Mouse (Mus musculus) left cerebral cortex, adult 8-10 months (tissue): Measurements from ENCODE around the gene Mrpl49. TPM values are rescaled to one million over a fixed set of nuclear protein-coding genes. Genes with fewer than 3 reads are reported as not detected.

Experiments
- DNase-seq, 2 experiments: peaks; one replicate each; pipeline ENCODE4 v3.0.0; 2022; ENCODE audit warnings: low spot score in 2 of 2
- total RNA-seq, 4 experiments: library from RNA; stranded (reverse); gene quantifications; 2 replicates each; pipeline ENCODE4 v1.2.4; 2022

Mrpl49 gene
- 10 to 100 TPM; 42.7 to 55.2 (median 44.9) TPM for total RNA-seq

DNA sequence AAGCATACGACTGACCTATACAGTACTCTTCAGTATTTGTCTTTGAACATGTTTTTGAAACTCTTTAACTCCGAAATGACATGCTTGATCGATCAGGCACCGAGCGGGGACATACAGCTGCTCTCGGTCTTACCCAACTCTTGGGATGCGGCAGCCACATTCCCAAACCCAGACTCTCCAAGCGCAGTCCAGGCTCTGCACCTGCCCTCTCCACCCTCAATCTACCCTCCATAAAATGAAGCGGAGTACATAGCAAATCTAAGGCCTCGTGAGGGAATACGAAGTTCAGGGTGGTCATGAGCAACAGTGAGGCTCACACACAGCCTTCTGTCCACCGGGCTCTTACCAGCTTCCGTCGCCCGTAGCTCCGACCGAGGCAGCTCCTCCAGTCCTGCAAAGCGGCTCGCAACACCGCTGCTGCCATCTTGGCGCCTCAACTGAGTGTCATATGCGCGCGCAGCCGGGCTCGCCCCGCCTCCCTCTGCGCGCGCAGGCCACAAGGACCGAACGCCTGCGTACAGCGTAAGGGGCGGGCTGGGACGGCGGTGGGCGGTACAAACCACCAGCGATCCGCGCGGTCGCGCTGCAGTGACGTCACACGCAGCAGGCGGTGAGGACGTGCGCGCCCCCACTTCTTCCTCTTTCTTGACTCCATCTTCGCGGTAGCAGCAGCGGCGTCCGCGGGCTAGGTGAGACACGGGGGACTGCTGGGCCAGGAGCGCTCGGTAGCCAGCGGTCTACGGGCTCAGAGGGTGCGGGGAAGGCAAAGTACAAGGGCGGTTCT is at the start of gene Mrpl49, which contains the start of gene Fau:
Mrpl49 (minus strand) TSS at position 473 of the 784 bp plus-strand sequence.
Fau (plus strand) TSS at position 532 of the 784 bp plus-strand sequence.
- peak; percentile 97 to 99 for DNase-seq

DNA sequence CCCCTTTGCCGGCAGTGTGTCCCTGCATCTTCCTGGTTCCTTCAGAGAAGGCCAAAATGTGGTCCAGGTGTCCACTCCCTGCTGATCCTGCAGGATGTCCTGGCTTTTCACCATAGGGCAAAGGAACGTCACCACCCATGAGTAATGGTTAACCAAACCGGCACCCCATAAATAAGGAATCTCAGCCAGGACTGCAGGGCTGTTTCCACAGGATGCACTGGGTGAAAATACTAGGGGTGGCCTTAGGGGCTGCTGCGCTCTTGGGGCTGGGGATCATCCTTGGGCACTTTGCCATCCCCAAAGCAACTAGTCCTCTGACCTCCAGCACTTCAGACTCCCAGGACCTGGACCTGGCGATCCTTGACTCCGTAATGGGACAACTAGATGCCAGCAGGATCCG is 48.0 kb upstream of the Mrpl49 start, which contains the start of gene Naaladl1:
Naaladl1 (plus strand) TSS at position 197 of the 400 bp plus-strand sequence.
- no peak for DNase-seq

DNA sequence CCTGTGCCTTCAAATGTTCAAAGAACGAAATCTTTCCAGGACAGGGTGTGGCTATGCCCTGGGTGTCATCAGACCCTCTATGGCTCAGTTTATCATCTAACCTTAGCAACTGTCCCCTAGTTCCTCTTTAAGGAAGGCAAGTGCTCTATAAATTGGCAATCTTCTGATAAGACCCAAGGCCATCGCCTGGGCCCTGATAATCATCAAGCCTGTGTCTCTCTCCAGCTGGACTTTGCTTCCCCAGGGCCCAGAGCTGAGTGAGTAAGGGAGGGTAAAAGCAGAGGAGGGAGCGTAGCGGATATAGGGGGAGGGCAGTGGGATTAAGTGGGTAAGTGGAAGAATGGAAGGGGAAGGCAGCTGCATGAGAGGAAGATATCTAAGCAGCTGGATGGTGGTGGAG is 46.9 kb upstream of the Mrpl49 start:
- DNase-seq = no peak

DNA sequence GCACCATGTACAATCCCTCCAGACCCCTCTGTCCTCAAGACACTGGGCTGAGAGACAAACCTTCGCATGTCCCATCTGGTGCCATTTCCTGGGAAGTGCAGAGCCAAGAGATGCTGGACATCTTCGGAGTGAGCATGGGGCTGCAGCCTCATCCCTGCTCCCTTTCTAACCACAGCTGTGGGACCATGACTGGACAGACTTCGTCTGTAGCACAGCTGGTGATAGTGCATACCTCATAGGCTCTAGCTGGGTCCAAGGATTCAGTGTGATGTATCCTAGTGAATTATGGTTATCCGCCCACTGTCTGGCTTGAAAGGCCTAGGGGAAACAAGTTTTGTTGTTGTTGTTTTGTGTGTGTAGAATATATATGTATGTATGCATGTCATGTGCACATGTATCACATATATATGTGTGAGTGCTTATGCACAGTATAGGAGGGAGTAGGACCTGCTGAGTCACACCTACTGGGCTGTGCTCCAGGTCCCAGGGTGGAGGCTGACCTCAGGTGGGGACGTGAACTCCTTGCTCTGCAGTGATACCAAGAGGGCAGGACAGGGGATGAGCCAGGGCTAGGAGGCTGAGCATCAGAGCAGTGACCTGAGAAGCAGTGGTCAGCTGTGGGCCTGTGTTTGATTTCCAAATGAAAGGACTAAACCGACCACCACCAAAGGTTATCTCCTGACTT is 44.7 kb upstream of the Mrpl49 start:
- no peak for DNase-seq

DNA sequence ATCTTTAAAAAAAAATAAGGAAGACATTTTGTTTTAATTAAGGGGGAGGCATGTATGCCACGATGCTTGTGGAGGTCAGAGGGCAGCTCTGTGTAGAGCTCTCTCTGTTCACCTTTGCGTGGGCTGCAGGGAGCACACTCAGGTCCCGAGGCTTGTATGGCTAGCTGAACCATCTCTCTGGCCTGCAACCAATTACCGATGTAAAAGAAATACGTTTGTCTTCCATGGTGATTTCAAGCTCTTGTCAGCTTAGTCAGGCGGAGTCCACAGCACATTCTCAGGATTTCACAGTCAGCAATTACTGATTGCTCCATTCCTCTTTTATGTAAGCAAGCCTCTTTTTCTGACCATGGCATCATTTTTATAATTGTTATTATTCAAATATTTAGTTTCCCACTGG is 43.6 kb upstream of the Mrpl49 start:
- no peak for DNase-seq

DNA sequence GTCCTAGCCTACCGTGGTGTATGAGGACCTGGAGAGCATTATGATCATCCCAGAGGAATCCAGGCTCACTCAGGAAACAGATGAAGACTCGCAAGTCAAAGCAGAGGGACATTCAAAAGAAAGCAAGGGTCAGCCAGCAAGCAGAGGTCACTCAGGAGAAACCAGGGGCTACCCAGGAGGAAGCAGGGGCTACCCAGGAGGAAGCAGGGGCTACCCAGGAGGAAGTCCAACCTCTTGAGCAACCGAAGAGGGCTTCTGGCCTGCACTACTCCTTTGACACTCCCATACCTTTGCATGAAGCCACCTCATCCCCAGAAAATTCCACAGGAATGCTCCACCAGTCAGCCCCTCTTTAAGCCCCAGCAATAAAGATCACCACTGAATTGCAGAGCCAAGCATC is 40.3 kb upstream of the Mrpl49 start:
- no peak for DNase-seq

DNA sequence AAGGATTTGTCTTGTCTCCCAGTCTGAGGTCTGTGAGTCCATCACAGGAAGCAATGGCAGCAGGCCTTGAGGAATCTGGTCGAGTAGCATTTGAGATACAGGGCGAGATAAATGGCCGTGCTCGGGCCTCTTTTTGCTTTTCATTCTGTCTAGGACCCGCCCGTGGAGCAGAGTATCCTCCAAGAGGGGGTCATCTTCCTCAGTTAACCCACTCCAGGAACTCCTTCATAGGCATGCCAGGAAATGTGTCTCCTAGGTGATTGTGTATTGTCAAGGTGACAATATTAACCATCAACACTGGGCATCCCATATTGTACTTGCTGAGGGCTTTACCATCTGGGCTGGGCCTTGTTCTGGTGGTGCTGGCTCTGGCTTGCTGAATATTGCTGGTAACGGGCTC is 36.5 kb upstream of the Mrpl49 start, which contains the start of gene AC131692.1:
AC131692.1 (plus strand) TSS at position 301 of the 400 bp plus-strand sequence.
- no peak for DNase-seq

DNA sequence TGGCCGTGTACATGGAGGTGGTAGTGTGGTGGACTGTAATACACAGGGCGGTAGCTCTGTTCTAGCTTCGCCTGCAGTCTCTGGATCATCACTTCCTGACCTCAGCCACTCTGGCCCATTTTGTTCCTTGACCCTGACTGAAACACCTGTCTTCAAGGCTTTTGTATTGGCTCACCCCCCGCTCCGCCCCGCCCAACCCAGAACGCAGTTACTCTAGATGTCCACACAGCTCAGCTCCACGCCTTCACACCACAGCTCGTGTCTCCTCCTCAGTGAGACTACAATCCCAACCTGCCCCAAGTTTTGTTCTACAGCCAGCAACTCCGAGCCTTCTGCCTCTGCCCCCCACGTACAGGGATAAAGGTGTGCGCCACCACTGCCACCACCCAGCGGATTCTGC is 31.3 kb upstream of the Mrpl49 start:
- DNase-seq = no peak

DNA sequence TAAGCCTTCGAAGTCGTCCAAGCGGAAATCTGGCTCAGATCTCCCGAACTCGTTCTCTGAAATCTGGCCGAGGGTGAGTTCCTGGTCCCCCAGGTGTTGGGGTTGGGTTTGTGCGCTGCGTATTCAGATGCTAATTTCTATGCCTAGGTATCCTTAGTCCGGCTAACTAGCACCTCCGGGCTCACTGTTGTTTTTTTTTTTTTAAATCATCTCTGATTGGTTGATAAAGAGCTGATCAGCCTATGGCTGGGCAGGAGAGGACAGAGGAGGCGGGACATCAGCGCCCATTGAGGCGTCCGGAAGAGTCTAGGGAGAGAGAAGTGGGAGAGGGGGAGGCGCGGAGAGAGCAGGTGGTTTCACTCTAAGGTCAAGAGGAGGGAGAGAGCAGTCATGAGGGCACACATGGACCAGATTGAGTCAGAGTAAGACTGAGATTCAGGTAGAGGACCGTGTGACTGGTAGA is 27.9 kb upstream of the Mrpl49 start:
- no peak for DNase-seq

DNA sequence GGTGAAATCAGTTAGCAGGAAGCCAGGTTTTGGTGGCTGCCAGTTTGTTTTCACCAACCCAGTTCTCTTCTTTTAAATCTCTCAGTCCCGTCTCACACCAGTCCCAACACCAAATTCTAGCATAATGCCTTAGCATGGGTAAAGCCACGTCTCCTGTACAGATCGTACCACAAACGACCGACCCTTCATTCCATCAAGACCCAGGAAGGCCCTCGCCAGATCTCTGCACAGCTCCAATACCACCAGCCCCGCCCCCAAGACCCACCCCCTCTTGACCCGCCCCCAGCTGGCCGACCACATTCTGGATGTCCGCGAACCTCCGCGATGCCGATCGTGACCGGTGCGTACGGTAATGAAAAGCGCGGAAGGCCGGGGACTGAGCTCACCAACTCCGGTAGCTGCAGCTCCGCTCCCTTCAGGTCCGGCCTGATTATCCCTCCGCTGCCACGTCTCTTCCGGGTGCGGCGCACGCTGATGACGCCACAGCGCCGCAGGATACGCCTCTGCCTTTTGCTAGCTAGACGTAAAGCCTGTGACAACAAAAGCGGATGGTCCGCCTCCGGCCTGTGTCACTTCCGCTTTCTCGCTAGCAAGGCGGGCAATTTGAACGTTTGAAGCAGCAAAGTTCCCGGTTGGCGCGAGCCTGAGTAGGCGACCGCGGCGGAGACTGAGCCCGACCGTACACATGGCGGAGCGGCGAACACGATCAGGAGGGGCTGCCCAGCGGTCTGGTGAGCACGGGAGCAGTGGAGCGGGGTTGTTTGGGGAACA is 27.1 kb upstream of the Mrpl49 start, which contains the start of the genes Zfpl1 and Cdca5:
Zfpl1 (minus strand) TSS at position 479 of the 771 bp plus-strand sequence.
Cdca5 (plus strand) TSS at position 506 of the 771 bp plus-strand sequence.
- DNase-seq = peak; percentile 97 to 98

DNA sequence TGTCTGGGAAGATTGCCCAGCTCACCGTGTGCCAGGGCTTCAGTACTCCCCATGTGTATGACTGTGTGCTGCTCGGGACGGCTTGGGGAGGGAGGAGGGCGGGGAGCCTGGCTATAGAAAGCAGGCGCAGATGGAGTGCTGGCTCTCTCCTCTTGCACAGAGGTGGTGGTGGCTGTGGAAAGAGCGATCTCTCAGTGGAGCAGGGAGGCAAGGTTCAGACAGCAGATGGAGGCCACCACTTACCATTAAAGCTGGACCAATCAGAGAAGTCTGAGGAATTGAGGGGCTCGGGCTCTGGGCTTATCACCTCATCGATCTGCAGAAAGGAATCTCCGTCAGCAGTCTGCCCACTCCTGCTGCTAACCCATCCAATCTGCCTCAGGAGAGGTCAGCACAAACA is 24.6 kb upstream of the Mrpl49 start, which contains the start of gene Gm28374:
Gm28374 (minus strand) TSS at position 101 of the 400 bp plus-strand sequence.
- no peak for DNase-seq

DNA sequence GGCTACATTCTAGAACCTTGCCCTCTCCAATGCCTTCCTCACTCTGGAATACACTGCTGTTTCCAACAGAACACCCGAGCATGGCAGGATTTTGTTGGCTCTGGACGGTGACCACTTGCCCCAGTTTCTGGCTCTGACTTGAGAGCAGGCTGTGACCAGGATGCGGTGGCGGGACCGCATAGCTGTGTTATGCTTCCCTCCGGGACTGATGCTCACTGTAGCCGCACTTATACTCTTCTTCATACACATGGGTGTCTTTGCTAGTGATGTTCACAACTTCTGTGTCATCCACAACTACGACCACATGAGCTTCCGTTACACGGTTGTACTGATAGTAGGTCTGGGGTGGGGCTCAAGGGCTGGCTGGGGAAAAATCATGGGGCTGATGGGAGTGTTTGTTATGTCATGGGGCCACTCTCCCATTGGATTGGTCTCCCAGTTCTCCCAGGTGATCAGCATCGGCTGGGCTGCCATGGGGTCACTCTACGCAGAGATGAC is 22.4 kb upstream of the Mrpl49 start, which contains the start of gene Tmem262:
Tmem262 (plus strand) TSS at position 51 of the 498 bp plus-strand sequence.
- DNase-seq = no peak

DNA sequence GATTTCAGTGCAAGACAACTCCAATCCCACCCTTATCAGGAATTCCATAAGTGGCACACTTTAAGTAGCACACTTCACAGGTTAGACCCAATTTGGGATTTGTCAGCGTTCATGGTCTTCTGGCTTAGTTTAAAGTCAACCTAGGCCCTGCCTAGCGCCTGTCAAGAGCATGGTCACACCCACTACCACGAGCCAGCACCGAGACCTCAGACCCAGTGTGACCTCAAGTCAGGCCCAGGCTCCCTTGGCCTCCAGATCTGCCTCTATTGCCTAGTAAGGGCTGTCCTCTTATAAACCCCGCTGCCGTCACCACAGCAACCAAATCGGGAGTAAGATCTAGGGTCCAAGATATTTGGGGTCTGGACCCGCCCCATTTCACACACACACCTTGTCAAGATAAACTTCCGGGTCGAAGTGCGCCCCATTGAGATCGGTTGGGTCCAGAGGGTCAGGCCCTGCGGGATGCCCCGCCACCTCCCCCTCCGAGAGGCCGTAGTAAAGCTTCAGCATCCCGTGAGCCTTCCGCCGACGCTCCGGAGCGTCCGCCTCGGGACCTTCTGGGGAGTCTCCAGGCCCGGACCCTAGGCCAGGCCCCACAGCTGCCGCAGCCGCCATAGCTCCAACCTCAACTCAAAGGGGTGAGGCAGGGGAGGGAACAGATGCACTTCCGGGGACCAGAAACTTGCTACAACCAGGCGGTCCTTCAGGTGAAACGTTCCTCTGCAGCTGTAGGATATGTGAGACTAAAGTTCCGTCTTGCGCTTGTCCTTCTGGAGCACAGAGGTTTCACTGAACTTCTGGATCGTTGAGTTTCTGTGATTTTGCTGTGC is 19.2 kb upstream of the Mrpl49 start, which contains the start of gene Vps51:
Vps51 (minus strand) TSS at position 668 of the 830 bp plus-strand sequence.
- peak; percentile 79 to 82 for DNase-seq

DNA sequence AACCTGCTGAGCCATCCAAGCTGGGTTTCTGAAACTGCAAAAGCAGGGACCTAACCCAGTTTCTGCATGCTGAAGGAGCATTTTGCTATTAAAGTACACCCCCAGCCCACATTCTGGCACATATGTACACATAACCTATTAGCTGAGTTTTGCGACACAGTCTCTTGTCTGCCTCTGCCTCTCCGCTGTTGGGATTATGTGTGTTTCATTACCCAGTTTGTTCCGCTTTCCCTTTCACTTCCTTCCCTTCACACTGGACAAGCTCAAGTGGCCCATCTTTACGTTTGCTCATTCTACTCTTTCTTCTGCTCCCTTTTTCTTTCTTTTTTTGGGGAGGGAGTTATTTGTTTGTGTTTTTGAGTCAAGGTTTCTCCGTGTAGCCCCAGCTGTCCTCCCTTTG is 16.3 kb upstream of the Mrpl49 start:
- no peak for DNase-seq

DNA sequence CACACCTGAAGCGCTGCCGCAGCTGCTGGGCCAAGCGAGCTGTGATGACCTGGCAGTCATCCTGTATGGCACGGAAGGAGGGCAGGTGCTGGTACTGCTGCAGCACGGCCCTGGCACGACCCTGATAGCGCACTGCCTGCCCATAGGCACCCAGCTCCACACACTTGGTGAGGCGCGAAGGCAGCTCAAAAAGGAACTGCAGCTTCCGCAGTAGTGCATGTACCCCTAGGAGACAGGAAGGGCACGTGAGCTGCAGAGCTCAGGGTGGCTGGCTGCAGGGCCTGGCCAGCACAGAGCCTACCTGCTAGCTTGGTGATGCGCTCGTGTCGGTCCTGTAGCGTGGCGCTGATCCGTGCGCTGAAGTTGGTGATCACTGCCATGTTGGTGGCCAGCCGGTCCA is 13.7 kb upstream of the Mrpl49 start:
- no peak for DNase-seq

DNA sequence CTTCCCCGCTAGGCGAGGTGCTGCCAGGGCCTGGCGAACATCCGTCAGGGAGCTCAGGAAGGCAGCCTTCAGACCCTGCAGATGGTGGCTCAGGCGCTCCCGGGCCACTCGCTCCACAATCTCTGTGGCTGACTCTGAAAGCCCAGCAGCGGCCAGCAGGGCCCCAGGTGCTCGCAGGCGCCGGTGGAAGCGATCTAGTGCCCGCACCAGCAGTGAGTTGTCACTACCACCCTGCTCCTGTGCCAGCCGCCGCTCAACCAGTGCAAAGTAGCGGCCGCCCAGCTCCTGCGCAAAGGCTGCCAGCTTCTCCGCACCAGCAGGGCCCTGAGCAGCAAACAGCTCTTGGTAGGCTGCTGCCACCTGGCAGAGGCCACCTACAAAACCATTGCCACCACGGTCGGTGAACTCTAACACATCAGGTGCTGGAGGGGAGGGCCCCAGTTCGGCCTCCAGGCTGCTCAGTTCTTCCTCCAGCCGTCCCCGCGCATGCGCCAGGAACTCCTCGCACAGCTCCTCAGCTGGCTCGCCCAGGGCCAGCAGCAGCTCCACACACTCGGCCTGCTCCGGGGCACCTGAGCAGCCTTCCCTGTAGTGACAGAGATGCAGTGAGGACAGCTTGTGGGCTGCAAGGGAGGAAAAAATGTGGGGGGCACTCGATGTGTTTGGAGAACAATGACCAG is 13.1 kb upstream of the Mrpl49 start:
- DNase-seq = no peak

DNA sequence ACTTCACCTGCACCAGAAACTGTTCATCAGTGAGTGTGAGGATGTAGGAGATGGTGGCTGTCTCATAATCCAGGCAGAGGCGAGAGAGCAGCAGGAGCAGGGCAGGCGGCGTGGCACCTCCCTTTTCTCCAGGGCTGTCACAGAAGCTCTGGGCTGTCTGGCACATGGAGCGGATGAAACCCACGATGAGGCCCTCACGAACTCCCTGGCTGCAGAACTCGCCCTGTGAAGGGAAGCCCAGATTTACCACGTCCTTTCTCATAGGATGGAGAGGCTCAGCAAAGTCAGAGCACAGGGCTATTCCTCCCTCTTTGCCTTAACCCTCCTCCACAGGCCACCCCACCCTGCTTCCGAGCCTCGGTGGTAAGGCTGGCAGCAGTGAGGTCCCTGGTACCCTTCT is 12.3 kb upstream of the Mrpl49 start:
- no peak for DNase-seq

DNA sequence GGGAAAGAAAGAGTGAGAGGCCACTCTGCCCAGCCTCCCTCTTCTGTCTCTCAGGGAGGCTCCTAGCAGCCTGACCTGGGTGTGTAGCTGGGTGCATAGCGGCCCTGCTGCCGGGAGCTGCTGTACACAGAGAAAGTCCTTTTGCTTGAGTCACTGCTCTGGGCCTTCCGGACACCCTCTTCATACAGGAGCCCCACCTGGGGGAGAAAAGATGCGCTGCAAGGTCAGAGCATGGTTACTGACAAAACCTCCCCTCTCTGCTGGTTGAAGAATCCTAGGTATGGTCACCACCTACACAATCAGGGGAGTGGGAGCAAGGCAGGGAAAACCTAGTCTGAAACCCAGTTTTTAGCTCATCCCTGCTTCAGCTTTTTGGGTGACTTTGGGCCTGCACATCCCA is 11.4 kb upstream of the Mrpl49 start:
- DNase-seq = no peak

DNA sequence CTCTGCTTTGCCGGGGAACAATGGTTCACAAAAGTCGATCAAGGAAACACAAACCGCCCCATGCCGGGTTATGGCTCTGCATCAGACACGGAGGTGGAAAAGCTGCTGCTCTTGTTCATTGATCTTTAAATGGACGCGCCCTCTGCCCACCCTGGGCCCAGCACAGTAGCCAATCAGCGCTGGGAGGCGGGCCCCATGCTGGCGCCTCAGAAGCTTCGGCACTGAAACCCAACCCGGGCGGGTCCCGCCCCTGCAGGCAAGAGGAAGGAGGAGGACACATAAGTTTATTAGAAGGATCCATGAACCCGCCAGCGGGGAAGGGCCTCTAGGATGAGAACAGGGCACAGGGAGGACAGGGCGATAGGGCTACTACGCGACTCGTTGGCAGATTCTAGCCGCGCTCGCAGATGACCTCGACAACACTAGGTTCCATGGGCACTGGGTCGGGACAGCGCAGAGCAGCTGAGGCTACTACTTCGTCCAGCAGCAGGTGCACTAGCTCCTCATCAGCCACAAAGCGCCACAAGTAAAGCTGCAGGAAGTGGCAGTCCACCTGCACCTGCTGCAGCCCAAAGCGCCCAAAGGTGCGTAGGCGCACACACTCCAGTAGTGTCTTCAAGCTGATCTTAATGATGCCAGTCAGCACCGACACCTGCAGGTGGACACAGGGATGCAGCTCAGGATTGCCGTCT is 10.3 kb upstream of the Mrpl49 start, which contains the start of gene Tm7sf2:
Tm7sf2 (minus strand) TSS at position 650 of the 692 bp plus-strand sequence.
- DNase-seq = peak; percentile 65 to 81
